Mouse (Mus musculus): ENCODE data around the gene Swi5.
"Not testable (repeated sequence)": the region's sequence is repeated elsewhere in the genome, so short reads cannot be mapped to it uniquely, and the experiment has no call there.

DNA sequence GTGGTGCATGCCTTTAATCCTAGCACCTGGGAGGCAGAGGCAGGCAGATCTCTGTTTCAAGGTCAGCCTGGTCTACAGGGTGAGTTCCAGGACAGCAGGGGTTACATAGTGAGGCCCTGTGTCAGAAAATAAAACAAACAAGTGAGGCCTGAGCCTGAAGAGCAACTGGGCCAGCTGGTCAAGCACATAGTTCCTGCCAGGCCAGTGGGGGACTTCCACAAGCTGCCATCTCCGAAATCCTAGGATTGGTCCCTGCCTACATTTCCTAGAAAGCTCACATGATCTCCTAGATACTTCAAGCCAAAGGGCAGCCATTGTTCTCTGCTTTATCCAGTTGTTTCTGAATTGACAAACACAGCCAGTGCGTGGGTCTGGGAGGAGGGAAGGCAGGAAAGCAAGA is 8.0 kb upstream of the Swi5 start:
- not testable (repeated sequence) for TF ChIP-seq MAFK (IDR thresholded peaks at IDR 0.05; ENCODE audit: insufficient read depth, low read depth, low read length); CHD2 (IDR thresholded peaks at IDR 0.05; ENCODE audit: low read depth, low read length); ZNF384 (IDR thresholded peaks at IDR 0.05; ENCODE audit: low read depth, low read length)

Data from ES-E14 (cell line).